Mouse (Mus musculus): ENCODE results near the gene Cd70. TPM values are rescaled to one million over a fixed set of nuclear protein-coding genes. Genes with fewer than 3 reads are reported as not detected.

The Cd70 gene
- total RNA-seq (2022), result not detected

DNA sequence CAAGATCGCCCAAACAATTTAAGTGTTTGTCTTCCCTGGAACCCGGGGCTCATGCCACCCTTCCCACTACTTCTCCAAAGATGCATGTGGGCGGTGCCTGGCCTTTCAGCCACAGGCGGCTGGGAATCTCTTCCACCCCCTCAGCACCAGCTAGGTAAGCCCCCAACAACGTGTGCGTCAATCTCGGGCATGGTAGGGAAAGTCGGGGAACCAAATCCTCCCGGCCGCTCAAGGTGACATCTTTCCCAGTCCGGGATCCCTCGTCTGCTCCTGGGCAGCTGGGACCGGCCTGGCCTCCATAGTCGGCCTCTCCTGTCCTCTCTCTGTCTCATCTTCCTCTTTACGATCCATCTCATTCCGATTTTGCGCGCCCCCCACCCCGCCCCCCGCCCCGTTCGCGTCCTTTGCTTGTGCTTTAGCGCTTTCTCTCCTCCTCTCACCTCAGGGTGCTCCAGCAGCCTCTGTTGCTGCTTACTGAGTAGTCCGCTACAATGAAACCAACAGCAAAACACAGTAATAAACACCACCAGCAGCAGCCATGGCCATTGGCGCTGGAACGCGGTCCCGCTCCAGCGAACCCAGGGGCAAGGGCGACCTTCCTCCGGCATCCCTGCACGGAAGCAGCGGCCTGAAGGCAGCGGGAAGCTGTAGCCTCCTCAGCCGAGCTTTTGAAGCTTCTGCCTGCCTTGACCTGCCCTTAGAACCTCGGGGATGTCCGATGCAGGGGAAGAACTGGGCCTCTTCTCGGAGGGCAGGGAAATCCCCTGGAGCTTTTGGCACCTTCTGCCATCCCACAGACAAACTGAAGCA, at the start of gene Cd70:
Cd70 (minus strand) TSS at position 784 of the 810 bp plus-strand sequence.
- no peak for DNase-seq (ENCODE audit: low spot score in 2 of 2)

DNA sequence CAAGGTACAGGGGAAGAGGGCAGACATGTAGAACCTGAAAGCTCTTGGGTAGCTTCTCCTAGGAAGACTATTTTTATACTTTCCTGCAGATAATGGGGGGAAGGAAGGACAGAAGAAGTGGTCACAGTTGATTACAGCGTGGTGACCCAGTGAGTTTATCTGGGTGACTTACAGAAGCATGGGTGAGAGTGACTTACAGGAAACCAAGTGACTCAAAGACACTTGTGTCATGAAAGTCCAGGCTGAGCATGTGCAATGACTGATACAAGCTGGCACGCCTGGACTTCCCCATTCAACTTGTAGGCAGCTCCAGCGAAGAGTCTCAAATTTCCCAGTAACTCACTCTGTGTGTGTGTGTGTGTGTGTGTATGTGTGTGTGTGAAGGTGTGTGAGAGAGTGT, 48.7 kb upstream of the Cd70 start:
- DNase-seq (ENCODE audit: low spot score in 2 of 2), result no peak

DNA sequence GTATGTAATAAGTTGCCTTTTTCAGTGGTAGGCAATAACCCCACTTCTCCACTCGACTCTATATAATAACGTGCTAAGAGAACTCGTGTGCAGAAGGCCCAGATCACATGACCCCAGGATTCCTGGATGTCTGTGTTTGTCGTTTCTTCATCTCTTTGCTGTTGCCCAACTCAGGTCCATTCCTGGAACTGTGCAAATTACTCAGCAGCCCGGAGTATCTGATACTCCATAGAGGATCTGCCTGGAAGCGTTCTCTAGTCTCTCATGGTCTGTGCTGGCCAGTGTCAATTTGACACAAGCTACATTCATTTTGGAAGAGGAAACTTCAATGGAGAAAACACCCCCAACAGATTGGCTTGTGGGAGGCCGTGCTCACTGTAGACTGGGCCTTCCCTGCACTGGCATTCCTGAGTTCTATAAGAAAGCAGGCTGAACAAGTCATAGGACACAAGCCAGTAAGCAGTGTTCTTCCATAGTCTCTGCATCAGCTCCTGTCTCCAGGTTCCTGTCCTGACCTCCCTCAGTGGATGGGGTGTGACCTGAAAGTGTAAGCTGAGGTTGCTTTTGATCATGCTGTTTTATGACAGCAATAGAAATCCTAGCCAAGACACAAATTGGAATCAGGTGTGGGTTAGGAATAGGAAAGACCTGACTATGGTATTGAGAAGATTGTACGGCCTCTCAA, 45.9 kb upstream of the Cd70 start:
- DNase-seq (ENCODE audit: low spot score in 2 of 2), result no peak

DNA sequence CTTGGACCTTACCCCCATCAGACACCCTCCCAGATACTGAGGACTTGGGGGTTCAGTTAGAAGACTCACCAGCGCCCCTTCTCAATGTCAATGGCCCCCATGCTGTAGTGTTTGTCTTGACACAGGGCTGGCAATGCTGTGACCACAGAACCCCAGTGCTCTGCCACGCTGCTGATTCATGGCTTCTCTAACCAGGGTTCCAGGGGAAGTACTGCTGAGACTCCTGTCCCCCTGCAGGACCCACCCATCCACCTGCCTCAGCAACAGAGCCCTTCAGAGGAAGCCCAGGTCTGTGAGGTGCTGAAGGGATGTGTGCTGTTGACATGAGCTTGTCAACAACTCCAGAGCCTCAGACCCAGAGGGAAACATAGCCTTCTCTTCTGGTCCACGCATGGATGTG, 45.2 kb upstream of the Cd70 start:
- no peak for DNase-seq (ENCODE audit: low spot score in 2 of 2)

DNA sequence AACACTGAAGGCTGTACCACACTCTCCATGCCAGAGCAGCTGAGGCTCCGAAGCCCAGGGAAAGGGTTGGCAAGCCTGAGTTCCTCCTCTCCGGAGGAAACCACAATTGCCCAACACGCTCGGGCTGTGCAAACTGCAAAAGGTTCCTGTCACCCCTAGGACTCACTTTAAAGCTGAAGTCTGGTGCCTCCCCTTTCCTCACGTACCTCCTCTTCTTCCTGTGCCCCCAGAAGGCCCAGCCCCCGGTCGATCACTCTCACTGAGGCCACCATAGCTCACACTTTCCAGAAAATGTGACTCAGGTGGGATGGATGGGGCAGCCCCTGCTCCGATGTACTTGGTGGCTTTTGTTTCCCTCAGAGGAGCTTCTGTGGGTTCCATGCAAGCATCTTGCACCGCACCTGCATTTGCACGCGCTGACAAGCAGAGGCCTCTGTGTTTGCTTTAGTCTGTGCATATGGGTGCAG, 44.5 kb upstream of the Cd70 start, which contains the start of gene Tnfsf14:
Tnfsf14 (minus strand) TSS at position 137 of the 467 bp plus-strand sequence.
- DNase-seq (ENCODE audit: low spot score in 2 of 2), result no peak

DNA sequence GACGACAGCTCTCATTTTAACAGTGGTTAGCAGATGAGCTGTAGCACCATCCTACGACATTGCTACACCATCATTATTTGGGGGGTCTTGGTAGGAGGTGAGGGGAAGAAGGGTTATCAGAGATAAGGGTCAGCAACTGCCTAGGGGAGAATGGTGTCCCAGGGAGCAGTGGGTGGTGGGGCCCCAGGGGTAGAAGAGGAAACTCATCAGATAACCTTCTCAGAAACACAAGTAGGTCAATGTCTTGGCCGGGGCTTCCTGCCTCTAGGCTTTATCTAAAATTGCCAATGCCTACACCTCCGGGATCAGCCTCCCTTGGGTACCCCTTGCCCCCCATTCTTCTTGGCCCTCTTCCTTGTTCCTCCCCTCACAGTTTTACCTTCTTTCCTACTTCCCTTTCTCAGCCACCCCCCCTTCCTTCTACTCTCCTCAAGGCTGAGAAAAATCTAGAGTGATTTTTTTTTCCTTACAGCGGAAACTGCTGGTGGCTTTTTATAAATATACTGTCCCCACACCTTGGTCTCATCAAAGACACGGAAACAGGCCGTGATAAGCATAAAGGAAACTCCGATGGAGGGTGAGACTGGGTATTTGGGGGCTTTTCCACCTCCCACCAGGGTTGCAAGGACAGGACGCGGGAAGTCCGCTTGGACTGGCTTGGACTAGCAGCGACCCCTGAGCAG, 39.1 kb upstream of the Cd70 start:
- DNase-seq (ENCODE audit: low spot score in 2 of 2), result no peak

DNA sequence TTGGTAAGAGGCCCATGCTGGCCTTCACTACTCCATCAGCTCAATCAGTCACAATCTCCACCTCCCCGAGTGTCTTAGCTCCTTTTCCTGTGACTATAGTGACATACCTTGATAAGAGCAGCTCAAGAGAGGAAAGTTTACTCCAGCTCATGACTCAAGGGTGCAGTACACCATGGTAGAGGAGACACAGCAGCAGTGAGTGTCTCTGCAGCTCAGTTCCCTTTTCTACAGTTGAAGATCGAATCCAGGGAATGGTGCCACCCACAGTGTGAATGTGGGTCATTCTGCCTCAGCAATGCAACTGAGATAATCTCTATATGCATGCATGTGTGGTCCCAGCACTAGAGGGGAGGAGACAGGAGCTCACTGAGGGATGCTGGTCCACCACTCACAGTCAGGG, 36.1 kb upstream of the Cd70 start:
- no peak for DNase-seq (ENCODE audit: low spot score in 2 of 2)

- DNase-seq (ENCODE audit: low spot score in 2 of 2), result no peak
Measured at GRCm38 (mm10) chr17:57182871-57183270, 33.3 kb upstream of the Cd70 start.

GRCm38 (mm10) chr17:57180363-57180762, 30.8 kb upstream of the Cd70 start:
- no peak for DNase-seq (ENCODE audit: low spot score in 2 of 2)

DNA sequence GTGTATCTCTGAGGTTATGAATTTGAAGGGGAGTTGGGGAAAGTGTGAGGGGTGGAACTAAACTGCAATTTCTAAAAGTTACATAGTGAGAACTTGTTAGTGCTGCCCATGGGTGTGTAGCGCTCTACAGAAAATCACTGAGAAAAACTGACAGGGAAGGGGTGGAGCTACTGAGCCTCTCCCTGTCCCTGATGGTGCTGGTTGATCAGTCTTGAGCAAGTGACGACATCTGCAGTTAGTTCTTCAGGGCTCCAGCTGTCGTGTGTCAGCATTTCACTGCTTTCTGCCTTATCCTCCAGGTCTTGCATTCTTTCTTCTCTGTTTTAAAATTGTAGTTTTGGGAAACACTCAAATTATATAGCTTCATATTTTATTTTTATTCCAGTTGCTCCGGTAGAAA, 23.8 kb upstream of the Cd70 start:
- DNase-seq (ENCODE audit: low spot score in 2 of 2), result no peak

DNA sequence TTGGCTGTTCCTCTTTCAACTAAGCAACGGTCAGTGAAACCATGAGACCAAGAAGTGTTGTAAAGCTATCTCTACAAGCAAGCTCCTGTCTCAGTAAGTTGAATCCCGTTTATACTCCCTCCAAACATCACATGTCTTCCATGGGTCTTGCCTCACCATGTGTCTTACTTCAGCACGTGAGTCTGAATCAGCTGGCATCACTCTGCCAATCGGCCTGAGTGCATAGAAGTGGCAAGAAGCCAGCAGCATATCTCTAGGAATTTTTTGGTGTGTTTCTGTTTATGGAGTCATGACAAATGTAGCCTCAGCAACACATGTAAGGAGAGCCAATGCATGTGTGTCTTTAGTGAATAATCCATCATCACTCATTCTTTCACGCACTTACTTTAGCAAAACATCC, 22.8 kb upstream of the Cd70 start:
- no peak for DNase-seq (ENCODE audit: low spot score in 2 of 2)

DNA sequence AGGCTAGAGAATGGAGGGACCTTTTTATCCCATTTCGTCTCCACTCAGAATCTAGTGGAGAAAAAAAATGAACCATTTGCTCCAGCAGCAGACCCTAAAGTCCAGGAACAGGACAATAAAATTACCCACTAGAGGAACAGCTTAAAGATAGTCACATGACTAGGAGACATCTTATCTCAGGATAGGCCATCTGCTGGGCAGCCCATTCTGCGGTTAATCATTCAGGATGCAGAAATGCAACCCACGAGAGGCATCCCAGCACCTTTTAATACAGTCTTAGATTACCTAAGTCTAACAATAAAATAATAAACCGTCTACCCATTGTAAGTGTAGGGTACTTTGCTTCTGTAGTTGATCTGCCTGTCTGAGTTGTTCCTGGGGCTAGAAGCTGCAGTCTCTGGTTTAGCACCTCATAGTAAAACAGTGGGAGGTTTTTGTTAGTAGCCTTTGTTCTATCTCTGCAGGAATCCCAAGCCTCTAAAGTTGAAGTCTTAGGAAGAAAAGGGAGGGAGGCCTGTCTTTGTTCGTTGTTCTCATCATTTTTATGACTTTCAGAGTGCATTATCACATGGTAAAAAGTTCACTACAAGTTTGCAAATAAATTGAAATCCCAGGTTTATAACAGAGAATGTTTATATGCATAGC, 21.2 kb upstream of the Cd70 start:
- DNase-seq (ENCODE audit: low spot score in 2 of 2), result no peak

DNA sequence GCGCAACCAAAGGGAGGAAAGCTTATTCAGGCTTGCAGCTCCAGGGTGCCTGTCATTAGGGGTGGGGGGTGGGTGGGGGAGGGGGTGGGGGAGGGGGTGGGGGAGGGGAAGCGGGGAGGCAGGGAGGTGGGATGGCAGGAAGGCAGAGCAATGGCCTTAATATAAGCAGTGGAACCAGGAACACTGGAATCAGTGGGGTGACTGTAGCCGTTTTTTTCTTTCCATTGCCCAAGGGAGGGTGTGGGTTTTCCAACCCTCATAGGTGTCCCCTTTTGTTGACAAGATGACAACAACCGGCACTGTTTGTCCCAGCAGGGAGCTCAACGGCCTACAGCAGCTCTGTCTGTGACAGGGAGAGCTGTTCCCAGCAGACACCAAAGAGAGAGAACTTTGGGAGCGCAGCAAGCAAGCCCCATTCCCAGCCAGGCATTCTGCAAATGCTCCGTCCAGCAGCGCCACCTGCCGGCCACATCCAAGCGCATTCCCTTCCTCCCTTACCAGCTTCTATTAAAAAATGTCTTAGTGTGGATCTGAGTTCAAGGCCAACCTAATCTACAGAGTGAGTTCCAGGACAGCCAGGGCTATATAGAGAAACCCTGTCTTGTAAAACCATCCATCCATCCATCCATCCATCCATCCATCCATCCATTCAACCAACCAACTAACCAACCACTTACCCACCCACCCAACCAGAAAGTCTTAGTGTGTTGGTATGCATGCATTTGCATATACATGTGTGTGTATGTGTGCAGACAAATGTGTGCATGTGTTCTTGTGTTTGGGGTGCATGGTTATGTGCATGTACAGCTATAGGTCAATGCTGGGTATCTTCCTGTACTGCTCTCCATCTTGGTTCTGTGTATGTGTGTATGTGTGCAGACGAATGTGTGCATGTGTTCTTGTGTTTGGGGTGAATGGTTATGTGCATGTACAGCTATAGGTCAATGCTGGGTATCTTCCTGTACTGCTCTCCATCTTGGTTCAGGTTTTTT, 17.5 kb upstream of the Cd70 start:
- DNase-seq (ENCODE audit: low spot score in 2 of 2), result peak; percentile 70 to 76

- no peak for DNase-seq (ENCODE audit: low spot score in 2 of 2)
Measured at GRCm38 (mm10) chr17:57153787-57154186, 4.2 kb upstream of the Cd70 start.

DNA sequence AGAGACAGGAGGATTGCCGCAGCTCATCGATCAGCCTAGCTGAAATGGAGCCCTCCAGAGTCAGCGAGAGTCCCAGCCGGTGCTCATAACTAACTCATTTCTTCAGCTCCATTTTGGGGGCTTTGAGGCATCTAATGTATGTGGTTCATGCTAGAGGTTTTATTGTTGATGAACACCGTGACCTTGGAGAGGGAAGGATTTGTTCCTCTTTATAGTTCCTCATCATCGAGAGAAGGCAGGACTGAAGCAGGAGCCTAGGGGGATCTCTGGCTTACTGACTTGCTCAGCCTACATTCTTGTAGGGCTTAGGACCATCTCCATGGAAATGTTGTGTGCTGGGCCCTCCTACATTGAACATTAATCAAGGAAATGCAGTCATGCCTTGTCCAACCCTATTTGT, 3.4 kb upstream of the Cd70 start:
- DNase-seq (ENCODE audit: low spot score in 2 of 2), result no peak

DNA sequence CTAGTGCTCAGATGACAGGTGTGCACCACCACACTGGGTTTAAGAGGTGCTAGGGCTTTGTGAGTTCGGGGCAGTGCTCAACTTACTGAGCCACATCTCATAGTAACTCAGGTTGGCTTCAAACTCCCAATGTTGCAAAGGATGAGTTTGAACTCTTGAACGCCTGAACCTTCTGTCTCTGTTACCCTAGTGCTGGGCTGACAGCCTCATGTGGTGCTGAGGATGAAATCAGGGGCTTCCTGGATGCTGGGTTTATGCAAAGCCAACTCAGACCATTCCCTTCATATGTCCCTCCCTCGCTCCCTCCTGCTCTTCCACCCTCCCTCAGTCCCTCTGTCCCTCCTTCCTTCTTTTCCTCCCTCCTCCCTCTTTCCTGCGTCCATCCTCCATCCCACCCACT, 1.2 kb downstream of the Cd70 start:
- no peak for DNase-seq (ENCODE audit: low spot score in 2 of 2)

- no peak for DNase-seq (ENCODE audit: low spot score in 2 of 2)
Measured at GRCm38 (mm10) chr17:57145115-57145514, 4.5 kb downstream of the Cd70 start.

DNA sequence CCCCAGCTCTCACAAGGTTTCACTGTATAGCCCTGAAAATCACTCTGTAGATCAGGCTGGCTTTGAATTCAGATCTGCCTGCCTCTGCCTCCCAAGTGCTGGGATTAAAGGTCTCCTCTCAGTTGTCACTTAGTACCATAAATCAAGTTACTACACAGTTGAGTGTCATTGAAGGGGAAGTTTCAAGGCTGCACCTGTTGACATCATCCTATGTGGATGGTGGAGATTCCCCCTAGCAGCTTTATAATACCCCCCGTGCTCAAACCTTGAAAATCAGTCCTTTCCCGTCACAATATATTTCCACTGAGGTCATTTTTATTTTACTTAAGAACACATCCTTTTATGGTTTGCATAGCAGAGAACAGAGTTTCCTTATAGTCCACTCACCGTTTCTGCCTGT, 5.9 kb downstream of the Cd70 start:
- no peak for DNase-seq (ENCODE audit: low spot score in 2 of 2)

DNA sequence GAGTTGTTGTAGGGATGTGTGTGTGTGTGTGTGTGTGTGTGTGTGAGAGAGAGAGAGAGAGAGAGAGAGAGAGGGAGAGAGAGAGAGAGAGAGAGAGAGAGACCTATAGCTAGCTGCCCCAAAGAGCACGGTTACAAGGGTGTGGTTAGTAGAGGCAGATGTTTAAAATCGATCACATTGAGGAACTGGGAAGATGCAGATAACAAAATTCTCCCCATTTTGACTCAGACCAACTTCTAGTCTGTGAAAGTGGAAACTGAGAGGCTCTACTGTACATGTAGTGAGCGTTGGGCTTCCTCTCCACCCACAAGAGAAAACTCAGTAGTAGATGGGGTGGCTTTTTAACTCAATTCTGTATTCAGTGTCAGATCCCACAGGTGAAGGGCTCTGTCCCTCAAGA, 9.9 kb downstream of the Cd70 start:
- no peak for DNase-seq (ENCODE audit: low spot score in 2 of 2)

GRCm38 (mm10) chr17:57138676-57139075, 10.9 kb downstream of the Cd70 start:
- DNase-seq (ENCODE audit: low spot score in 2 of 2), result no peak

- DNase-seq (ENCODE audit: low spot score in 2 of 2), result no peak
Measured at GRCm38 (mm10) chr17:57135635-57136034, 13.9 kb downstream of the Cd70 start.
